Mouse (Mus musculus) left cerebral cortex, adult 8-10 months (tissue): ENCODE measurements around the gene 4930412O13Rik. TPM values are rescaled to one million over a fixed set of nuclear protein-coding genes. Genes with fewer than 3 reads are reported as not detected.

Source experiments
- DNase-seq, 2 experiments: peaks; one replicate each; pipeline ENCODE4 v3.0.0; 2022; ENCODE audit warnings: low spot score in 2 of 2
- total RNA-seq, 4 experiments: library from RNA; stranded (reverse); gene quantifications; 2 replicates each; pipeline ENCODE4 v1.2.4; 2022

Gene 4930412O13Rik
- total RNA-seq, 4 experiments from 2014 or later: not detected

DNA sequence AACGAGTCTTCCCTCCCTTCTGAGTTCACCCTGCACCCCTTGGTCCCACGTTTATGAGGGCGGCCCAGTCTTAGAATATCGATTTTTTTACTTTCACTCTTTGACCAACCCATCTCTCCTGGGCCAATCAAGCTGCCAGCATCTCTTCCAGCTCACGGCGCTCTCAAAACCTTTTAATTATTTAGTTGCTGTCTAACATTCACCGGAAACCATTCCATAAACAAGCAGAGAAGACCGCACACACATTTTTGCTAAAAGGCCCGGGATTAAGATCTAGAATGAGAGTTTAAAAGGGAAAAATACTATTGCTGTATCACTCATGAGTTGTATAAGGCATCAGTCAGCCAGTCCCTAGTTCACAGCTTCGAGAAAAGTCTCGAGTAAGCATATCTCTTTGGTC, 781 bp upstream of the 4930412O13Rik start:
- DNase-seq: no peak

DNA sequence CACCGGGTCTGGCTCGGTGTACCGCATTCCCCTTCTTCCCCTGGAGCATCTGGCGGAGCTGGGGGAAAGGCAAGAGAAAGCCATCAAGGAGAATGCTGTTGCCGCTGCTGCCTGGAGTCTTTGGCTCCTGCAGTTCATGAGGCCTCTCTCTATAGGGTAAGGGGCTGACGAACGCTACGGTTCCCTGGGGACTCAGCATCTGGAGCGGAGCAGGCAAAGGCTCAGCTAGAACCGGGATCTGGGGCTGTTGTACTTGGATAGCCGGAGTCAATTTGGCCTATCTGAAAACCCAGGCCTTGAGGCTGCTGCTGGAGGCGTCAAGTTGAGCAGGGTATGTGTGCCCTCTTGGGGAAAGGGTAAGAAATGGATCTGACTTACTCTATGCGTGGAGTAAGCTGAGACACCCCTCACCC, 565 bp downstream of the 4930412O13Rik start:
- DNase-seq: no peak

DNA sequence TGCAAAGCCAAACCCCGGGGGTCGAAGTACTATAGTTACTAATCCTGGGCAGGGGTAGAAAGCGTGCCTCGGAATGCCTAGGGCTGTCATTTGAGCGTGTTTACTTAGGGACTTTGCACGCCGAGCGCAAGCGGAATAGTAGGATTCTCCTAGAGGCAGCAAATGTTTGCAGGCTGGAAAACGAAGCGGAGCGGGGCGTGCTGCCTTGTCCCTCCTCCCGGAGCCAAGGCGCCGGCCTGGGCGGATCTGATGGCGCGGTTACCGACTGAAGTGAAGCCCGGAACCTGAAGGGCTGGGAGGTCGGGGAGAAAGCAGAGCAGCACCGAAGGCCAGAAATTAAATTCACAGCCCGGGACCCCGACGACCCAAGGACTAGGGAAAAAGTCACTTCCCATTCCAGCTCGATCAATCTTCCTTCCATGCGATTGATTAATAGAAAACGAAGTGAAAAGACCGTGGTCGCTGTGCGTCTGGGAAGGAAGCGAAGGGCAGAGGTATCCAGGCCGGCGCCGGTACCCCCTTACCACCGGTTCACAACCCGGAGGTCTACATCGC, 1.4 kb downstream of the 4930412O13Rik start:
- no peak for DNase-seq

DNA sequence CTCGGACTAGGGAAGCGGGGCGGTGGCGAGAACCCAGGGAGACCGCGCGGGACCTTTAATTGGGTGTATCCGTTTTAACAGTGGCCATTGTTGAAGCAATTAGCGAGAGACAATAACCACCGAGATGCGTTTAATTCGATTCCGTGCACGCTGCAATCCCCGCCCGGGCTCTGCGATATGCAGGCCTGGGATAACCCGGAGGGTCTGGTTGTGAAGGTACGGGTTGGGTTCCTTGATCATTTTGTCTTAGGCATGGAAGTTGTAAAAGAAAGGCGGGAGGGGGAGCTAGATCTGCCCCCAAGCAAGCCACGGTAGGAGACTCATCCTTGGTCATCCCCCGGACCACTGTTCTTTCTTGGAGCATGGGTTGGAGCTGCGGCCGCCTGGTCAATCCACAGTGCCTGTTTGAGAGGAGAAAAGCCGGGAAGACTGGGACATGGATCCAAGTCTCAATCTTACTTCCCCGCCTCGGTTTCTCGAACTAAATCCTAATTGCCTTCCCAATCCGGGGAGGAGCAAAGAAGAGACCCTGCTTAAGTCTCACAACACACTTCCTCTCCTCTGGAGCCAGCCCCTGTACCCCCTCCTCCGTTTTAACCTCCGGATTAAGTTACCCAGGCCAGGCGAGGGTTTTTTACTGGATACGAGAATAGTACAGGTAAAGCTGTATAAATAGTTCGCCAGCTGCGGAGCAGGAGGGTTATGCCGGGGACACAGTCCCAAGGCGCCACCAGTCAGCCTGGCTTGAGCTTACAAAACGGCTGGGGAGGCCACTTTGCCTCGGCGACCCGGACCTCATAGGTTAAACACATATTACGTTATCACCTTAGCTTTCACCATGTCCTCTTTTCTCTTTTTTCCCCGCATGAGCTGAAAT, 2.1 kb downstream of the 4930412O13Rik start:
- no peak for DNase-seq

DNA sequence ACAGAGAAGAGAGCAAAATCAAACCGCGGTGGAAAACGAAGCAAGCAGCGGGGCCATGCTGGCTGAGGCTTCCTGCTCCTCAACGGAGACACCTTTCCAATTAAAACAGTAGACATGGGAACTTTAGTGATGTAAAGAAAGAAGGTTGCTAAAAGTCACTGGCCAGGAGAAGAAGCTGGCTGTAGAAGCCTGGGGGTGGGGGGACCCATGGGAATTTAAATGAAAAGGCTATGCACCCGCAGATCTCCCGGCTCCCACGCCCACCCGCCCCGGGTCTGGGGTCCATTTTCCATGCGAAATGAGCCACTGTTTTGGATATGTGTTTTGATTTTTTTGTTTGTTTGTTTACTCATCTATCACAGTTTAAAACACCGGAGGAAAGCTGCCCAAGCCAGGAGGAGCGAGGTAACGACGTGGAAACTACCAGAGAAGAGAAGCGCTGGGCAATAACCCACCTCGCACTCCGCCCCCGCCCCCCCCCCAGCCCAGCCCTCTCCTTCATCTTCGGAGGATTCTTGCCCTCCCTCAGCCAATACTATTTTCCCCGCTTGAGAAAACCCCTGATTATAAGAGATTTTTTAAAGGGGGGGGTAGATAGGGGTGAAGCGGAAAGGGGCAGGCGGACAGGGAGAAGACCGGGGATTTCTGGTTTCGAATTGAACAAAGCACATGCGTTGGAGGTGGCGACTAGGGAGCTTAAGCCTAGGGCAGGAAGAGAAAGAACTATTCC, 2.9 kb downstream of the 4930412O13Rik start:
- no peak for DNase-seq

DNA sequence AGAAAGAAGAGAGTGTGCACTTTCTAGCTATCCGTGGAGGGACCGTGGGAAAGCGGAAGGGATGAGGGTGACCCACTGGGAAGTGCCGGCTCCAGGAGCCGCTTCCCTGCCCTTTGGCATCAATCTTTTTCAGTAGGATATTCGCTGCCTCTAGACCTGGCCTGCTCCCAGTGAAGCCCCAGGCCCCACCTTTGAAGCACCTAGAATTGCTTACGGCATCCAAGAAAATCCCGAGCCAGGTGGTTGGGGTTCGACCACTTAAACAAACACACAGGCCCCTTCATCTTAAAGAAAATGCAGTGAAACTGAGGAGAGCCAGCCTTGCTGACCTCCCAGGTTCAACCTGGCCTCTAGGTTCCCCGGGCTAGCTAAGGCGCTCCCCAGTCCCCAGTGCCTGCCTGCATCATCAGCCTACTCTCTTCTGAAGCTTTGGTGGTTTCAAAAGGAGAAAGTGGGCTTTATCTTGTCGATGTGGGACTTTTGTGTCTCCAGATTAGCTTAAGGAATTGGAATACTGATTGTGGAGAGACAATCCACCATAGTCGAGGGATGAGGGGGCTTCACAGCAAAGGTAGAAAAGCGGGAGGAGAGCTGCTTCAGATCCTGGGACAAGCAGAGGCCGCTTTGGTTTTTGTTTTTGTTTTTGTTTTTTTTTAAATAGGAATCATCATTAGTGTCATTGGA, 3.6 kb downstream of the 4930412O13Rik start:
- no peak for DNase-seq

DNA sequence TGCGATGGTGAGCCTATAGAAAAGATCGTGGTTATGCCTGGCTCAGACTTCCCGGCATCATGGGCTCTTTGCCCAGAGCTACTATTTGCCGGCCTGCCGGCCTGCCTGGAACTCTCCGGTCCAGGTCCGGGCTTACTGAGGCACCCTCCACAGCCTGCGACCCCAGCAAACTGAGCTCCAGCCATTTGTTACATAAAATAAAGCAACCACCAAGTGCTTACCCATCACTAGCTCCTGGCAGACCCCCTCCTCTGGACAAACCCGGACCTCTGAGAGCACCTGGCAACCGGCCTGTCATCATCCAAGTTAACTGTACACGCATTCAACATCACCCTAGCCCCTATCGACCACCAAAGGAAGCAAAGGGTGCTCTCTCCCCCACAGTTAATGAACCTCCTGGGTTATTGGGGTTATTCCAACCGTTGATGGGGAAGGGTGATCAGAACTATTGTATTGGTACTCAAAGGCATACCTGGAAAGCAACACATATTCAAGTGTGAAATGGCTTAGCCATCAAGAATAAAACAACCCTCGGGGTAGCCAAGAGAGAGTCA, 4.2 kb downstream of the 4930412O13Rik start:
- no peak for DNase-seq

DNA sequence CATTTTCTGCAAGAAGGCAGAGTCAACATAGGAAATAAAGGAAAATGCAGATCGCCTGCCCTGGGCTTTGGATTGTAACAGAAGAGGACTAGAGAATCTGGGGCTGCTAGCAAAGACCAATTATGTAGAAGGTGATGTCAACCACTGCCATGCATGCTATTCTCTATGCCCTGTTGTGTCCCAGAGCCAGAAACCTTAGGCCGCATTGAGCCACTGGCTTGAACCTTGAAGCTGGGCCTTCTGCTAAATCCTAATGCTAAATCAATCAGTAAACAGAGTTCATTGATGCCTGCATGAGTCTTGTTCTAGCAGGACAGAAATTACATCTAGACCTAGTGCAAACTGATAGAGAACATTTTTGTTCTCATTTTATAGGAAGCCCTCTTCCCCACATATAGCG, 5.0 kb downstream of the 4930412O13Rik start:
- DNase-seq: no peak

DNA sequence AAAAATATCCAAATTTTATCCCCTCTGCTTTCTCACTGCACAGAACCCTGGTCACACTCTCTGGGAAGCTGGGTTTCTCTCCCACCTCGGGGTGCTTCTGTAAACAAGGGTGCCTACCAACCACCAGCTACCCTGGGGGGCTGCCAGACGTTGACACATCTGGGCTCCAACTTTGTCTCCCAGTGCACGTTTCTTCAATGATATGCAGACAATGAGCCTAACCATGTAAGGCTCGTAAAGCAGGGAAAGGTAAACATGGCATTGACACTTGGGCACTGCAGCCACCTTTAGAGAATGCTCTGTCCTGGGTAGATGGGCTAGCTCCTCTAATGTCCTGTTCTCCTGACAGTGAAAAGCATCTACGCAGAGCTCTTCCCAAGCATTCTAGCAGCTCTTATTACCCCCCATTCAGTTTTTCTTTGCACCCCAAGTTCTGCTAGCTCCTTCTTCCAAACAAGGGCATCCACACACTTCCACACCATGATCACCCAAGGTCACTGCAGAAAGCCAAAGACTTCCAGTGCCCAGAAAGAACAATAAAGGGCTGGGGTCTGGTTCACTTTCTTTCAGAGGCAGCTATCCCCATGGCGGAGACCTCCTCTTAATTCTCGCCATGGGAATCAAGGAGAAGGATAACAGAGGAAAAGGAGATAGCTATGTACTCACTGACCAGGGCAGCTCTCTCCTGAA, 6.0 kb downstream of the 4930412O13Rik start:
- DNase-seq: no peak

DNA sequence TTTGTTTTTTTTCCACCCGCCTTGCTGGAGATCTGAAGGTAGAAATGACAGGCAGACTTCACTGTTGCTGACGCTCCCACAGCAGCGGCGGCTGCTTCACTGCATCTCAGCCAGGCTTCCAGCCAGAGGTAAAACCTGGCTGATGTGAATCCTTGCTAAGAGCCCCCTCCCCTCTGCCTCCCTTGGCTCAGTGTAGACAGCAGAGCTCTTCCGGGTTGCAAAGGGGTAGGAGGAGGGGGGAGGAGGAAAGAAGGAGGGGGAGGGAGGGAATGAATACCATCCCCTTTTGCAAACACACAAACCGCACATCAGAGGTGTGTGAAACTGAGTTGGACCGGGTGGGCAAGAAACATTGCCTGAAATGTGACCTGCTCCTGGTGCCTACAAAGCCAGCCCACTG, 6.6 kb downstream of the 4930412O13Rik start:
- no peak for DNase-seq

DNA sequence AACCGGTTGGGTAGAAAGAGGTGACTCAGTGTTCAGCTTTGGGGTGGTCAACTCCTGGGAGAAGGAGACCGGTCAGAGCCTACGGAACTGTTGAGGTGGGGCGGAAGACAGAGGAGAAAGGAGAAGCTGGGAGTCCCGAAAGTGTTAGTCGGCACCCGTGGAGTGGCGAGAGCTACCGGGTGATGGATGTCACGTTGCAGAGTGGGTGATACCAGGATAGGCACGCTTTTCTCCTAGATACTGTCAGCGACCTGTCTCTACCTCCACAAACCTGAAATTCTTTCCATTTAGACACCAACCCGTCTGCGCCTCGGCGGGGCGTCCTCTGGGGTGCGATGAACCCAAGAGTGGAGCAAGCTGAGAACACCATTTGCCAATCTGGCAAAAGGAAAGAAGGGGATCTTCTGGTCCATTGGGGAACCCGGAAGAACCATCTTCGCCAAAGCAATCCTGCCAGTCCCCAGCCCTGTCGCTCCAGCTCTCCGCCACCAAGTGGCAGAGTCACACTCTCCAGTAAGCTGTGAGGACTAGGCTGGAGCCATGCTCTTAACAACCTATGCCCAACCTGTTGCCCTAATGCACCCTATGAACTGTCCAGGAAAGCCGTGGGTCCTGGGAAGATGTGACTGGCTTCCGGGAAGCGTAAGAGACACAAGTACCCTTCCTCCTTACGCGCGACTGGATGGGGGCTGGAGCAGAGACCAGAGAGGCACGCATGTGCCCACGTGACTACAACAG, 8.0 kb downstream of the 4930412O13Rik start, which contains the start of gene 9230102O04Rik:
Gene 9230102O04Rik, minus strand, starts transcription at position 628 of the 738 bp plus-strand sequence.
- no peak for DNase-seq

DNA sequence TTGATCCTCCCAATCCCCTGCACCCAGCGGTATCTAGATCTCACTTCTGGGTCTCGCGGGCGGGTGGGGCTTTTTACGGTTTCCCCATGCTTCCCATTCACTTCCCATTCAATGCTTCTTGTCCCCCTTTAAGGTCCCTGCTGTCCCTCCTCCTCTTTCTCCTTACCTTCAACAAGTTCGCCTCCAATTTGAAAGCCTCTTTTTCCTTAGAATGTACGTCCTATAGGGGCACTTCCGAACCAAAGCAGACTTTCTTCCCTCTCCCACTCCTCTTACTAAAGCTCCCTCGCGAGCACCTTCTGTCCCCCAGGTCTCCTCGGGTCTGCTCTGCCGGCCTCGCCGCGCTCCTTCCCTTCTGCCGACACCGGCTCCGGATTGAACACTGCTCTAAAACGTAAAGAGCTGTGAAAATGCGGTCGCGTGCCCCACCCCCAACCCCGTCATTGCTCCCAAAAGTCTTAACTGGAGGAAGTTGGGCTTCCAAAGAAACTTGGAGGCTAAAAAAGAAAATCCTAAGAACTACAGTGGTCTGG, 8.7 kb downstream of the 4930412O13Rik start, which contains the start of gene Gata3:
Gene Gata3, minus strand, starts transcription at position 384 of the 533 bp plus-strand sequence.
- DNase-seq: no peak

DNA sequence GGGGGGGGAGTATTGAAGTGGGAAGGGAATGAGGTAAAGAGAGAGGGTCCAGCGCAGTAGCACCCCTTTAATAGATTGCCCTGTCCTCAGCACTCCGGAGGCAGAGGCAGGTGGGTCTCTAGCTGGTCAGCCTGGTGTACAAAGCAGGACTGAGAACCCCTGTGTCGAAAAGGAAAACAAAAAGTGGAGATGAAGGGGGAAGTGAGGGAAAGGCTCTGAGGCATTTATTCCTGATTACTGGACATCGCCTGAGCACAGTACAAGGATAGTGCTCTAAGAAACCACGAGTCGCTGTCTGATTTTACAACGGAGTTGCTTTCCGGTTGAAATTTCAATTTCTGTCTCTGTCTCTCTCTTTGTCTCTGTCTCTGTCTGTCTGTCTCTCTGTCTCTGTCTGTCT, 9.2 kb downstream of the 4930412O13Rik start:
- DNase-seq: no peak

DNA sequence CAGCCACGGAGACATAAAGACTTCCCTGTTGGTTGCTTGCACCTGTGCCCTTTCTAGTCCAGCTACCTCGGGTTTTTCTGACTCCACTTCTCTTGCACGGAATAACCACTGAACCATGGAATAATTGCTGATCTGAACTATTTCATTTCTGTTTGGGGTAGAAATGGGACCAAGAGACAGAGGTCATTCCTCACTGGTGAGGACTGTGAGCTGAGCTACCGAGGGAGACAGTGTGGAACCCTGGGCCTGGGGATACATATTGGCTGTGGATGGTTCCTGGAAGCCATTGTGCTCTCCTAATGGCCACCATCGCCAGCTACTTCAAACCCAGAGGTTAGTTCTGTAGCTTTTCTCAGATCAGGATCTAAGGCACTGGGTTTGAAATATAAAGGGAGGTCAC, 9.9 kb downstream of the 4930412O13Rik start:
- no peak for DNase-seq

DNA sequence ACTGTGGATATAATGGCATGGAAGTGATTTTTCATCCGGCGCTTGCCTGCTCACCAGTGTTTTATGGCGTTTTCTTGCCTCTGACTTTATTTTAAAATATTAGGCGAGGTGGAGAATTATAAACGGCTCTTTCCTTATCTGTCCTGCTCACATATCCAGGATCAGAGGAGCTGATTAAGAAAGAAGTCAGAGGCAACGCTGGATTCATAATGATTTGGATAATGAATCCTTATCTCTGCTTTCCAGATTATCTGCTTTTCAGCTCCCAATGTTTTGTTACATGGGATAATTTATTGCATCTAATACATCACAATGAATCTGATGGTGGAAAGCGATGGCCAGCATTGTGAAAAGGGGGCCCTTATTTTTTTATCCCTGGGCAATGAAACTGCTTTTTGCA, 11.5 kb downstream of the 4930412O13Rik start:
- no peak for DNase-seq

DNA sequence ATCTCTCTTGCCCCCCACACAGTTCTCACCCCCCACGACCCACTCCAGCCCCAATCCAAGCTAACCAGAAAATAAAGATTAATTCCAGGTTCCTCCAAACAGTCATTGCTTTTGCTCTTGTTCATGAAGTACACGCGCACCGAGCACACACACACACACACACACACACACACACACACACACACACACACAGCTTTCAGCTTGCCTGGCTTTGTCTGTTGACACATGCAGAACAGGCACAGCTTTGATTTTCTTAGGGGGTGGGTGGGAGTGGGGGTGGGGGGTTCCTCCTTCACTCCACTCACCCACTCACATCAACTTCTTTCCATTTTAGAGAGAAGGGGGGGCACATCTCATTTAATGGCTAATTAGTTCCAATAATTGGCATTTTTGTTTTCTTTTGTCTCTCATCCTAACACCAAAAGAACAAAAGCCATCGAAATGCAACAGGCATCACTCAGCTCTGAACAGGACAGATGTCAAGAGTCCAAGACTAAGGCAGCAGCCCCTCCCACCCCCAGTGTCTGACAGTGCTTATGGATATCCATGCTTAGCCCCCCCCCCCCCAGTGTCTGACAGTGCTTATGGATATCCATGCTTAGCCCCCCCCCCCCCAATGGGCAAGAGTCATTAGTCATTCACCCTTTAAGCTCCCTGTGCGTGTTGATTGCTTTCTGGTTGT, 12.4 kb downstream of the 4930412O13Rik start:
- DNase-seq: no peak

DNA sequence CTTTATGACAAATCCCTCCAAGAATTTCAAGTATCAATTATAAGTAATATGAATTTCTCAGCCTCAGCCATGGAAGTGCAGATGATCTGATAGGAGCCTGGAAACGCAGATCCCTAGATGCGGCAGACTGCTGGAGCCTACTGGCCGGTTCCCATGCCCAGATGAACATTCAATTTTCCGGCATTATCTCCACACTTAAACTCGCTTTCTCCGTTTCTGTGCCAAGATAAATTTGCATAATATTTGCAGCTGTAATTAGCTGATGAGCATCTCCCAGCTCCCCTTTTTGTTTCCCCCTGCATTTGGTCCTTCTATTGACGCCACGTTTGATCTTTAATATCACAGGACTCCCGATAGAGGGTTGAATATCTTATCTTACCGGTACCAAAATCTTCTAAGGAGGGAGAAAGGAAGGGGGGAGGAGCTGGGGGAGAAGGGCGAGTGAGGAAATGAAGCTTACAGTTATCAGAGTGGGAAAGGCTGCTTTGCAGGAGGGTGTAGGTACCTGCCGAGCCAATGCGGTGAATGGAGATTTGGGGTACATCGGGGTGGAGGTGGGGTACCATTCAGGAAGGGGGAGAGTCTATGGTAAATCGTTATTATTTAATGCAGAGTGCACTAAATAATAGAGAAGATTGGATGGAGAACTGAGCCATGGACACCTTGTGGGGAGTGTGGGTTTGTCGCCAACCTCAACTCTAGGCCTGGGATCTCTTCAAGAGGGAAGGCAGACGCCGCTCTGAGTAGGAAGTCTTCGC, 14.0 kb downstream of the 4930412O13Rik start:
- no peak for DNase-seq

DNA sequence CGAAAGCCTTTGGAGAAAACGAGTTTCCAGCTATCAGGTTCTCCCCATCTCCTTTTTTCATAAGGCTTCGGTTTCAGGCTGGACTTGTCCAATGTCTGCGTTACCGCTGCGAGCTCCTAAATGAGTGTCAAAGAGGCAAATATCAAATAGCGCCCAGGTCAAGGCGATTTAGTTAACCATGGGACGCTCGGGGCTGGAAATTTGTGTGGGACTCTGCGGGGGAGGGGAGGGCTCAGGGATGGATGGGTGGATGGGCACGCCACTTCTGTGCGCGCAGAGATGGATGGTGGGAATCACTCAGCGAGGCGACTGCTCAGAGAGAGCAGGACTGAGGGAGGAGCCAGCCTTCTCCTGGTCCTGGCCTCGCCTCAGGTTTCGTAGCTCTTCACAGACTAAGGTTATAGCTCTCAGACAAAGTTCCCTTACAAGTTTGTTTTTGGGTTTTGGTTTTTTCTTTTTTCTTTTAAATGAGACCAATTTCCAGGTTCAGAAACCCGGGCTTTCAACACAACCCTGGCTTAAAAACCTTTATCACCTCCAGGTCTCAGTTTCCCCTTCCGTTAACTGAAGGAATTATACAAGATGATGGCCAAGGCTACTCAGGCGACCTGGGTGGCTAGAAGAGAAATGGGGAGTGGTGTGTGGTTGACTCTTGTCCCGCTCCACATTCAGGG, 15.2 kb downstream of the 4930412O13Rik start:
- no peak for DNase-seq
